Mouse (Mus musculus) heart, adult 8-10 months (tissue): ENCODE measurements around the gene Shoc2. TPM values are rescaled to one million over a fixed set of nuclear protein-coding genes. Genes with fewer than 3 reads are reported as not detected.

Experiments
- total RNA-seq, 4 experiments: library from RNA; stranded (reverse); gene quantifications; 2 replicates each; pipeline ENCODE4 v1.2.4; 2022

The Shoc2 gene
- total RNA-seq, 4 experiments from 2014 or later = 23.1 to 27.9 (median 24.0) TPM

Other genes with a start within 250 kb of the Shoc2 start
- gene Pdcd4, start 52.1 kb upstream of the Shoc2 start, total RNA-seq = 10 to 100 TPM; 18.3 to 28.1 (median 23.4) TPM
- 10 to 100 TPM; 36.5 to 41.6 (median 37.9) TPM for gene Bbip1, start 321 bp downstream of the Shoc2 start, total RNA-seq
- gene Adra2a, start 99.8 kb downstream of the Shoc2 start, total RNA-seq = under 1 TPM; 0.28 to 0.75 (median 0.45) TPM